Mouse (Mus musculus) colon, adult 2 months (tissue): Measurements from ENCODE around the gene Filip1l. TPM values are rescaled to one million over a fixed set of nuclear protein-coding genes. Genes with fewer than 3 reads are reported as not detected.

ENCODE experiments used
- polyA plus RNA-seq: library from polyadenylated mRNA; depleted of rRNA; stranded (reverse); fragments of >200 nt; gene quantifications from 2 replicates; pipeline ENCODE4 v1.2.3, GENCODE M21; 2012; rRNA removed

The Filip1l gene
- polyA plus RNA-seq: 9.2 and 11.3 TPM in 2 replicates

GRCm38 (mm10) chr16:57352751-57353150, at the start of gene Filip1l:
Filip1l (plus strand) TSS chr16:57353093.

GRCm38 (mm10) chr16:57606444-57607227, 253.7 kb downstream of the Filip1l start, which contains the start of gene Cmss1:
Cmss1 (minus strand) TSS chr16:57606864.

Other genes starting within 250 kb of the Filip1l start
- gene Tomm70a, start 231.4 kb upstream of the Filip1l start, polyA plus RNA-seq: 9.4 and 10.4 TPM in 2 replicates
- gene Nit2, start 185.8 kb upstream of the Filip1l start, polyA plus RNA-seq: 10.7 and 11.2 TPM in 2 replicates
- 6.9 and 7.9 TPM in 2 replicates for gene Tbc1d23, start 121.6 kb upstream of the Filip1l start, polyA plus RNA-seq
- gene Tmem30c, start 60.2 kb upstream of the Filip1l start, polyA plus RNA-seq: 0.05 TPM in 1 of 2 replicates, not detected in the other